Mouse (Mus musculus): ENCODE results near the gene Aadat. TPM values are rescaled to one million over a fixed set of nuclear protein-coding genes. Genes with fewer than 3 reads are reported as not detected.
"Not testable (repeated sequence)": the region's sequence is repeated elsewhere in the genome, so short reads cannot be mapped to it uniquely, and the experiment has no call there.

The Aadat gene
- polyA plus RNA-seq (2016; fragmentation: Nextera tagmentation; extraction: Ambion mirVana): 0.19 and 0.28 TPM in 2 replicates

DNA sequence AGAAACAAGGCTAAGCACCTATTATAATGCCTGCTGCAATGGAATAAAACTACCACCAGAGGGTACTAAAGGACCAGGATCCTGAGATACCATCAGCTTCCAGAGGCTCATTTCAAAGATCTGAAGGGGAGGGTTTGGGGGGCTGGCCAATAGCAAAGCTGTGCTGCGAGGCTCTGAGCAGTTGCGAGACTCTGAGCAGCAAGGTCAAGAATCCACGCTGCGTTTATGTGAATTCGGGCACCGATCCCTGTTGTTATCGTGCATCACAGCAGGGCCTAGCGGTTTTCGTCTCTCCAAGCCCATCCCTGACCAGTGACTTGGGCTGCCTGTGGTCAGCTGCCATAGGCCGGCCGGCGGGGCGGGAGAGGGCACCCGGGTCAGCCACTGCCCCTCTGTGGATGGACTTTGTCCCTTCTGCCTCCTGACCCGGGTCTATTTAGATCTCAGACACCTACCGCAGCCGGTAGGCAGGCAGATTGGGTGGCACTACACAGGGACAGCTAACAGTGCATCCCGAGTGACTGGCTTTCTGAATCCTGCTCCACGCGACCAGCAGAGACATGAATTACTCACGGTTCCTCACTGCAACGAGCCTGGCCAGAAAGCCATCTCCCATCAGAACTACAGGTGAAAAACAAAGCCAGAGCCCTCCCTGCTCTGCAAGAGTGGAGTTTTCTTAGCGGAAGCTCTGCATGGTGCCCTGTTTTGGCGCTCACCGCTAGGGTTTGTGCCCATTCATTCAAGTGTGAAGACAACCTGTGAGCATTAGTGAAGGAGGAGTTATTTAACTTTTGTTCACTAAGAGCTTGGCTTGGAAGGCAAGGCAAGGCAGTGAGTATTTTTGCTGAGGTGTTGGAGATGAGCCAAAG lies at the start of gene Aadat:
Aadat (plus strand) TSS at position 280 of the 869 bp plus-strand sequence.
- Histone ChIP-seq H3K27me3 (replicated peaks) (no peaks in the 10 kb centered on the region), H3K4me2 (peak within 1 kb of the TSS; percentile 86), H3K4me1 (replicated peaks) (no peaks in the 10 kb centered on the region), H3K36me3 (no peaks in the 10 kb centered on the region), H3K4me3 (peak within 1 kb of the TSS; percentile 56), H3K9me3 (replicated peaks) (no peaks in the 10 kb centered on the region), H3K27ac (ENCODE audit: poor library complexity, severe bottlenecking) (no peak within 1 kb of the TSS), H3K9ac (peak within 1 kb of the TSS; percentile 69)
- 1% methylated on average over 25 of the region's 25 CpGs for WGBS
- ATAC-seq (ENCODE audit: insufficient number of reproducible peaks, low FRiP score): peak; percentile 81

DNA sequence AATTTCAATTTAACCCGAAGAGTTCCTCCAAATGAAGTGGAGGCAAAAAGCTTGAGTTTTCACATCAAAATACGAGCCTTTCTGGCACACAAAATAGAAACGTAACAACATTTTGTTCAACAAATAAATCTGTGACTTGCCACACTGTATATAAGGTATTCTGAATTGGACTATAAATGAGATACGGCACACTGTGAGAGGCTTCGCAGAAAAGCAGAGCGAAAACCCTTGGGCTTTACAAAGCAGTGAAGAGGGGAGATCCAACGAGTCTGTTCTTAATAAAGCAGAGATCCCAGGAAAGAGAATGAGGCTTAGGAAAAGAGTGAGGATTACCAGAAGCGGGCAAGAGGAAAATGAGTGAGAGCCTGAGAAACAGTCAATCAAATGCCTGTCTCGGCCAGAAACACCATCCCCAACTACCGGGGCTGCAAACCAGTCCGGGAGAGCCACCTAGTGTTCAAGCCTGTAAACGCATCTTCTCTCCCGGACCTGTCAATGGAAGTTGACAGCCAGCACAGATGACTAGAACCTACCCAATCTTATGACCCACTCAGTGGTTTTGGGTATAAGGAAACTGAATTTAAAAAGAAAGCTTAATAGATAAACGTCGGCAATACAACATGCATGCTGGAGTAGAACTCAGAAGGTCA lies 38.9 kb upstream of the Aadat start:
- Histone ChIP-seq H3K36me3 (no peaks in the 10 kb centered on the region), H3K9me3 (replicated peaks) (no peaks in the 10 kb centered on the region), H3K27ac (ENCODE audit: poor library complexity, severe bottlenecking) (no peak overlapping the region), H3K4me1 (replicated peaks) (no peaks in the 10 kb centered on the region), H3K27me3 (replicated peaks) (no peaks in the 10 kb centered on the region), H3K4me2 (no peak overlapping the region), H3K4me3 (no peak overlapping the region), H3K9ac (no peak overlapping the region)
- WGBS: 36% methylated on average over 15 of the region's 15 CpGs
- ATAC-seq (ENCODE audit: insufficient number of reproducible peaks, low FRiP score): no peak

DNA sequence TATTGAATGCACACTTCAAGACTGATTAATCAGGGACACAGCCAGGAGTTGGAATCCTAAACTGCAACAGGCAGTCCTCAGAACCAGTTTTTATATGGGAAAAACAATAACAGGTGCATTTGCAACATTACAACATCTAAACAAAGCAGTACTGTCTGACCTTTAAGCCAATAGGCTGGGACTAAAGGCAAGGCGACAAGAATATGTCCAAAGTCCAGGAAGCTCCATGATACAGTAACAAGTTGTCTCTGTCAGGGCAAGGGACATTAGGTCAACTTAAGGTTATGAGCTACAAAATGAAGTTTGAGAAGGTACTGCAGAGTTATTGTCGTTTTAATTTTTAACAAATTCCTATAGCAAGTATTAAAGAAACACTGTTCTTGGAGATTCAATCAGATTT lies 15.6 kb upstream of the Aadat start:
- no peak for ATAC-seq (ENCODE audit: insufficient number of reproducible peaks, low FRiP score)

DNA sequence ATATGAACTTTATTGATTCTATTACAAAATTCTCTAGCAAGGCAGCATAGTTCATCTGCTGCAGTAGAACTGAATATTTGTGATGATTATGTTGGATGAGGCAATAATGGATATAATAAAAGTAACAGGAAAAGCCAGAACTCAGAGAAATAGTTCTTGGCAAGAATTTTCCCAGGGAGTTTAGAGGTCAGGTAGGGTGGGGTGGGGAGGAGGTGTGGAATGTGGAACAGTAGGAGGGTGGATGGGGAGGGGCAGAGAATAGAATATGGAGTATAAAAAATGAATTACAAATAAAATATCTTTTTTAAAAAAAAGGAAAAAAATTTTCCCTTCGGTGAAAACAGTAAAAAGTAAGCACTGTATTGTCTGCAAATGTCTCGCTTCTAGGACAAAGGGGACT lies 13.9 kb upstream of the Aadat start:
- Histone ChIP-seq H3K27ac (ENCODE audit: poor library complexity, severe bottlenecking) (no peak overlapping the region), H3K36me3 (no peaks in the 10 kb centered on the region), H3K4me2 (no peak overlapping the region), H3K4me3 (no peak overlapping the region), H3K9ac (no peak overlapping the region), H3K4me1 (replicated peaks) (0 out of 2 replicates have a peak, but pooled peaks cover 4% of the 10 kb centered on the region), H3K9me3 (replicated peaks) (no peaks in the 10 kb centered on the region), H3K27me3 (replicated peaks) (no peaks in the 10 kb centered on the region)
- ATAC-seq (ENCODE audit: insufficient number of reproducible peaks, low FRiP score): no peak
- WGBS: 82% methylated on average over 2 of the region's 2 CpGs

More for the DNA sequence above, 15.6 kb upstream of the Aadat start:
- no peaks in the 10 kb centered on the region for H3K9me3 ChIP-seq (replicated peaks)
- H3K9ac ChIP-seq: no peak overlapping the region
- no peak overlapping the region for H3K4me2 ChIP-seq
- no peak overlapping the region for H3K4me3 ChIP-seq
- H3K4me1 ChIP-seq (replicated peaks): 0 out of 2 replicates have a peak, but pooled peaks cover 4% of the 10 kb centered on the region
- H3K36me3 ChIP-seq: no peaks in the 10 kb centered on the region
- 66% methylated on average over 2 of the region's 2 CpGs for WGBS
- no peaks in the 10 kb centered on the region for H3K27me3 ChIP-seq (replicated peaks)
- H3K27ac ChIP-seq (ENCODE audit: poor library complexity, severe bottlenecking): no peak overlapping the region

DNA sequence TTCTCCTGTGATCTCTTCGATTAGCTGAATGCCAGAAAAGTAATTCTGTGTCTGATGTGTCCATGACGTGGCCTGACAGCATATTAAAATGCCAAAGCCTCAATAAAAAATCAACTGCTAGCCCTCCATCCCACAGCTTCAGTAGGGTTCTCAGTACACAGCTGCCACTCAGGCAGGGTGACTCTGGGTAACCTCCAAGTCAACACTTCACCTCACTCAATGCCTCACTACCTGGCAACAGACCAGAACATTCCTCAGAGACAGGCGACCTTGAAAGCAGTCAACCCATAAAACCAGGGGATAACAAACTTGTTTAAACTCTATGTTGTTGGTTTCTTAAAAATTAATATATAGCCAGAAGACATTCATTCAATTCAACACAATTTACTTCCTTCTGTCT lies 13.3 kb upstream of the Aadat start:
- no peaks in the 10 kb centered on the region for H3K9me3 ChIP-seq (replicated peaks)
- H3K36me3 ChIP-seq: no peaks in the 10 kb centered on the region
- H3K4me1 ChIP-seq (replicated peaks): 0 out of 2 replicates have a peak, but pooled peaks cover 4% of the 10 kb centered on the region
- ATAC-seq (ENCODE audit: insufficient number of reproducible peaks, low FRiP score): no peak
- H3K4me2 ChIP-seq: no peak overlapping the region
- 53% methylated on average over 3 of the region's 3 CpGs for WGBS
- H3K9ac ChIP-seq: no peak overlapping the region
- no peak overlapping the region for H3K27ac ChIP-seq (ENCODE audit: poor library complexity, severe bottlenecking)
- no peak overlapping the region for H3K4me3 ChIP-seq
- no peaks in the 10 kb centered on the region for H3K27me3 ChIP-seq (replicated peaks)

DNA sequence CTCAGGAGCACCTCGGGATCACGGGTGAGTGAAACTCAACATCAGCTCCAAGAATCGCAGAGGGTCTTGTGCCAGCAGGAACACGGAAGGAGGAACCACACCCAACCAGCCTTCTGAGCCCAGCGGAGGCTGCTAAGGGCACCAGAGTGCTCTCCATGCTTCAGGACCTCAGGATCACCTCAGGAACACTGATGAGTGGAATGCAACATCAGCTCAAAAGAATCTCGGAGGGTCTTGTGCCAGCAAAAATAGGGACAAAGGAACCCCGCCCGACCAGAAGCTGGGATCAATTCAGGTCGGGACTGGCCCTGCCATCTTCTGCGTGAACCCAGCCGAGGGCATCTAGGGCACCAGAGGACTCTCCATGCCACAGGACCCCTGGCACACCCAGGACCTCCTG lies 11.1 kb upstream of the Aadat start:
- Histone ChIP-seq H3K4me2 (no peak overlapping the region), H3K27me3 (replicated peaks) (no peaks in the 10 kb centered on the region), H3K4me1 (replicated peaks) (0 out of 2 replicates have a peak, but pooled peaks cover 4% of the 10 kb centered on the region), H3K9ac (no peak overlapping the region), H3K36me3 (no peaks in the 10 kb centered on the region), H3K4me3 (no peak overlapping the region), H3K27ac (ENCODE audit: poor library complexity, severe bottlenecking) (no peak overlapping the region), H3K9me3 (replicated peaks) (no peaks in the 10 kb centered on the region)
- 85% methylated on average over 11 of the region's 11 CpGs for WGBS
- no peak for ATAC-seq (ENCODE audit: insufficient number of reproducible peaks, low FRiP score)

DNA sequence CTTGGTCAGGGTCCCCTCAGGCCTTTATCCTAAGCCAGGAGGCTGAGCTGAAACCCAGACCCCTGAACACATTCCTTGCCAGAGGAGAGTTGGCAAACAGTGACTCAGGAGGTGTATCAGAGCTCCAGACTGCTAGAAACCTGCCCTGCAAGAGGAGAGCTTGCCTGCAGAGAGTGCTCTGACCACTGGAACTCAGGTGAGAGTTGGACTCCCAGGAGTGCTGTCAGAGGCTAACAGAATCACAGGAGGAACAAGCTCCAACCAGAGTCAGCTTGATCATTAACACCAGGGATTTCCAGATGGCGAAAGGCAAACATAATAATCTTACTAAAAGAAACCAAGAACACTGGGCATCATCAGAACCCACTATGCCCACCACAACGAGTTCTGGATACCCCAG lies 10.7 kb upstream of the Aadat start:
- H3K27me3 ChIP-seq (replicated peaks); H3K4me3 ChIP-seq; H3K9me3 ChIP-seq (replicated peaks); H3K9ac ChIP-seq; H3K4me2 ChIP-seq; H3K27ac ChIP-seq (ENCODE audit: poor library complexity, severe bottlenecking); ATAC-seq (ENCODE audit: insufficient number of reproducible peaks, low FRiP score); H3K4me1 ChIP-seq (replicated peaks); H3K36me3 ChIP-seq: not testable (repeated sequence)
- WGBS: 73% methylated on average over 2 of the region's 2 CpGs

DNA sequence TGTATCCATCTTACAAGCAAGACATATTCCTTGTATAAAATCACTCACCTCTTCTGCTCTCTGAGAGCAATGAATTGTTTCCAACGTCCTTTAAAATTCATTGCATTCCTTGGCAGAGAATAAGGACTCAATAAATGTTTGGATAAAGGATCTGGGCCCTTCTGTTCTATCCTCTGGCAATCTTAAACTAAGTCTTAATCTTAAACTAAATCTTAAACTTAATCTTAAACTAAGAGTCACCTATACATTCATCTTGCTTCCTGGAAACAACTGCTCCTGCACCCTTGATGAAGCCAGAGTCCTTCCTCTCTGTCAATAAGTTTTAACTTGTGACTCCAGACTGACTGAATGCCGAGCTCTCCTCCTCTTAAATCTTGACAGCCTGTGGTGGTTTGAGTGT lies 2.6 kb upstream of the Aadat start, which contains the start of gene Gm10283:
Gm10283 (minus strand) TSS at position 101 of the 400 bp plus-strand sequence.
- H3K27me3 ChIP-seq (replicated peaks): no peaks in the 10 kb centered on the region
- H3K9me3 ChIP-seq (replicated peaks): no peaks in the 10 kb centered on the region
- H3K9ac ChIP-seq: no peak within 1 kb of the TSS
- no peaks in the 10 kb centered on the region for H3K36me3 ChIP-seq
- no peaks in the 10 kb centered on the region for H3K4me1 ChIP-seq (replicated peaks)
- 43% methylated on average over 2 of the region's 2 CpGs for WGBS
- no peak within 1 kb of the TSS for H3K27ac ChIP-seq (ENCODE audit: poor library complexity, severe bottlenecking)
- H3K4me2 ChIP-seq: no peak within 1 kb of the TSS
- ATAC-seq (ENCODE audit: insufficient number of reproducible peaks, low FRiP score): no peak
- H3K4me3 ChIP-seq: no peak within 1 kb of the TSS

DNA sequence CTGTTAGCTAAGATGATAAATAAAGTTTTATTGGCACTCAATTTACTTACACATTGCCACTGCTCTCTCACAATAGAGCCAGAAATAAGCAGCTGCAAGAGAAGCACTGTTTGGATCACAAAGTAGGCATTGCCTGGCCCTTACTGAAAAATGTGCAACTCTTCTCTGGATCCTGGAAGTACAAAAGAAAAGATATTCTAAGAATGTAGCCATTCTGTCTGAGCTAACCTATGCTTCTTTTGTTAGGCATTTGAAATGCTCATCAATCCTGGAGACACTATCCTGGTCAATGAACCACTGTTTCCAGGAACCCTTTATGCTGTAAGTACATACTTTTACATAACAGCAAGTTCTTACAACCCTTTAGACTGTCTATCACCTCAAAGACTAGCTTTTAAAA lies 12.6 kb downstream of the Aadat start:
- ATAC-seq (ENCODE audit: insufficient number of reproducible peaks, low FRiP score): no peak
- H3K27ac ChIP-seq (ENCODE audit: poor library complexity, severe bottlenecking): no peak overlapping the region
- no peaks in the 10 kb centered on the region for H3K36me3 ChIP-seq

DNA sequence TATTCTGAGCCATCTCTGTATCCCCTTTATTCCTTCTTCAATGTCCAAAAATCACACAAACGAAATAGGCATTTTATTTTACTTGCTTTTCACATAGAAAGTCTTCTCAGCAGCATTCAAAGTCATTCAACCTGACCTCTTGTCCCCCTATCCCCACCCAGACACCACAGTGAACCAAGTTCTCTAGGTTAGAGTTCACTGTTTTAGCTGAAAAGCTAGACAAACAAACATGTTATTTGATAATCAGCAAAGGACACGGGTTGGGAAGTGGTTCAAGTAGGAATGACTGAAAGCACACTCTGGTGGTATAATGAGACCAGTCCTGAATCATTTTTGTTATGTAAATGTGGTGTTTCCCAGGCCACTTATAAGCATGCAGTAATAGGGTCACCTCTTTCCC lies 29.2 kb downstream of the Aadat start:
- 59% methylated on average over 2 of the region's 2 CpGs for WGBS
- Histone ChIP-seq H3K4me2 (no peak overlapping the region), H3K4me1 (replicated peaks) (no peaks in the 10 kb centered on the region), H3K36me3 (no peaks in the 10 kb centered on the region), H3K9me3 (replicated peaks) (peaks cover 3% of the 10 kb centered on the region; the same call in 1 of the 2 replicates), H3K27me3 (replicated peaks) (no peaks in the 10 kb centered on the region), H3K27ac (ENCODE audit: poor library complexity, severe bottlenecking) (no peak overlapping the region), H3K4me3 (no peak overlapping the region), H3K9ac (no peak overlapping the region)
- ATAC-seq (ENCODE audit: insufficient number of reproducible peaks, low FRiP score): no peak

More for the DNA sequence above, 12.6 kb downstream of the Aadat start:
- Histone ChIP-seq H3K9ac (no peak overlapping the region), H3K4me1 (replicated peaks) (no peaks in the 10 kb centered on the region), H3K4me2 (no peak overlapping the region), H3K4me3 (no peak overlapping the region), H3K27me3 (replicated peaks) (no peaks in the 10 kb centered on the region), H3K9me3 (replicated peaks) (no peaks in the 10 kb centered on the region)

DNA sequence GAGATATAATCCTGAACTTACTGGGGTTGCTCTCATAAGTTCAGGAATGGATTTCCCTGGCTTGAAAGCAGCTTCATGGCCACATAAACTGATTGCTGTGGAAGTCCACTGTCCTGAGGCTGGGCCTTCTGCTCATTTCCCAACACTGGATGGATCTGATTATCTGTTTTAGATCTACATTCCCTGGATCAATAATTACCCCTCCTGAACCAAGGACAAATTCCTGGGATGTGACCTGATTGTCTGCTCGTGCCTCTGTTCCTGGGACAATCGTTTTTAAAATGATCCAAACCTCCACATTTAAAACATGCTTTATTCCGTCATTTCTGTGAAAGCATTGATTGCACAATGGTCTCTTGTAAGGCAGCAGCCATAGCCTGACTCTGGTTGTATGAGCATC lies 61.1 kb downstream of the Aadat start:
- Histone ChIP-seq H3K9ac (no peak overlapping the region), H3K27ac (ENCODE audit: poor library complexity, severe bottlenecking) (no peak overlapping the region), H3K9me3 (replicated peaks) (no peaks in the 10 kb centered on the region), H3K4me2 (no peak overlapping the region), H3K36me3 (no peaks in the 10 kb centered on the region), H3K4me3 (no peak overlapping the region), H3K27me3 (replicated peaks) (no peaks in the 10 kb centered on the region), H3K4me1 (replicated peaks) (no peaks in the 10 kb centered on the region)
- ATAC-seq (ENCODE audit: insufficient number of reproducible peaks, low FRiP score): no peak
- 69% methylated on average over 3 of the region's 3 CpGs for WGBS

Data from heart, embryonic 12.5 days (tissue).